Mouse (Mus musculus) midbrain, embryonic 10.5 days (tissue): Measurements from ENCODE around the gene Ccdc78. TPM values are rescaled to one million over a fixed set of nuclear protein-coding genes. Genes with fewer than 3 reads are reported as not detected.
"Not testable (repeated sequence)": the region's sequence is repeated elsewhere in the genome, so short reads cannot be mapped to it uniquely, and the experiment has no call there.

Source experiments
- DNase-seq: peaks from one replicate; pipeline ENCODE4 v3.0.0-alpha.2; 2017; ENCODE audit warnings: low spot score
- H3K27ac ChIP-seq: fragments of 300-500 bp; sonication (generic); replicated peaks from 2 replicates; pipeline ENCODE4 v1.5.1; 2016; ENCODE audit warnings: mild to moderate bottlenecking
- H3K27me3 ChIP-seq: fragments of 300-500 bp; sonication (generic); 2 replicates; pipeline ENCODE4 v1.6.1; 2016; ENCODE audit warnings: low read depth, mild to moderate bottlenecking; ENCODE audit not compliant: poor library complexity, severe bottlenecking
- H3K36me3 ChIP-seq: fragments of 300-500 bp; sonication (generic); 2 replicates; pipeline ENCODE4 v1.6.1; 2016; ENCODE audit warnings: mild to moderate bottlenecking, moderate library complexity
- H3K4me1 ChIP-seq: fragments of 300-500 bp; sonication (generic); 2 replicates; pipeline ENCODE4 v1.6.1; 2016
- H3K4me3 ChIP-seq: fragments of 300-500 bp; sonication (generic); 2 replicates; pipeline ENCODE4 v1.5.1; 2016; ENCODE audit warnings: mild to moderate bottlenecking, moderate library complexity
- H3K9me3 ChIP-seq: fragments of 300-500 bp; sonication (generic); replicated peaks from 2 replicates; pipeline ENCODE4 v1.6.1; 2016; ENCODE audit warnings: mild to moderate bottlenecking
- WGBS: fragments of 180-500 bp; shearing (Covaris S2); methylation state at CpG from one replicate; pipeline ENCODE4 v1.1.7; 2016; 5-methylcytosine and 5-hydroxymethylcytosine counted together
- polyA plus RNA-seq: library from polyadenylated mRNA; unstranded; fragments of >200 nt; fragmentation: Nextera tagmentation; extraction: Ambion mirVana; gene quantifications from 2 replicates; pipeline ENCODE4 v1.2.1, GENCODE M21; 2016

Ccdc78 gene
- polyA plus RNA-seq, 1 experiment from 2014 or later, result 1.2 TPM

DNA sequence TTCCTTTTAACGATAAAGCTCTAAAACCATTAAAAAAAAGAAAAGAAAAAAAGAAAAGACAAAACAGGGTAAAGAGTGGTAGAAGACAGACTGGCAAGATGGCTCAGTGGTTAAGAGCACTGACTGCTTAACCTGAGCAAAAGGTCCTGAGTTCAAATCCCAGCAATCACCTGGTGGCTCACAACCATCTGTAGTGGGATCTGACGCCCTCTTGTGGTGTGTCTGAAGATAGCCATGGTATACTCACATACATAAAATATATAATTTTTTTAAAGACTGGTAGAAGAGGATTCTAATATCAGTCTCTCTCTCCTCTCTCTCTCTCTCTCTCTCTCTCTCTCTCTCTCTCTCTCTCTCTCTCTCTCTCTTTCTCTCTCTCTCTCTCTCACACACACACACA lies 21.1 kb downstream of the Ccdc78 start:
- Histone ChIP-seq H3K4me1 (peaks cover 53% of the 10 kb centered on the region), H3K27me3 (peaks cover 49% of the 10 kb centered on the region)
- not testable (repeated sequence) for H3K4me3 ChIP-seq, H3K9me3 ChIP-seq, H3K27ac ChIP-seq, DNase-seq, H3K36me3 ChIP-seq
- WGBS, result 40% methylated on average over 2 of the region's 2 CpGs

DNA sequence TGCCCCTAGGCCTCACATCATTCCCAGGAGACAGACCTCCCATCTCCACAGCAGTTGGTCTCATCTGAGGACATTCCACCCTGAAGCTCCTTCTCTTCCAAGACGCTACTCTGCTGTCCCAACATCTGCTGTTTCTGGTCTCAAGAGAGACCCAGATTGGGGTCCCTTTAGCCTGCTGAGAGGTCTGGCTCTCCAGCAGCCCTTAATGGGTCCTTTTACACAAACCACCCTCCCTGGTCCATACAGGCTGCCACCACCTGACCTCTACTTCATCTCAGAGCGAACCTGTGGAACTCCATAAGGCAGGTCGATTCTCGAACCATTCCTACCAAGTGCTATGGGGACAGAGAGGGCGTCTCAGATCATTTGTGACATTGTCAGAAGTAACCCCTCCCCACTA lies 21.6 kb downstream of the Ccdc78 start:
- Histone ChIP-seq H3K27ac (peak overlapping the region; percentile 95), H3K4me1 (peaks cover 52% of the 10 kb centered on the region), H3K27me3 (peaks cover 55% of the 10 kb centered on the region), H3K36me3 (no peaks in the 10 kb centered on the region), H3K4me3 (peak overlapping the region; percentile 84), H3K9me3 (no peaks in the 10 kb centered on the region)
- WGBS, result 51% methylated on average over 5 of the region's 5 CpGs
- DNase-seq, result no peak

- under 1% methylated on average over 98 of the region's 100 CpGs for WGBS
- Histone ChIP-seq H3K4me3 (peak within 1 kb of the TSS; percentile 84), H3K9me3 (no peaks in the 10 kb centered on the region), H3K27me3 (peaks cover 62% of the 10 kb centered on the region), H3K4me1 (peaks cover 49% of the 10 kb centered on the region), H3K27ac (peak within 1 kb of the TSS; percentile 95), H3K36me3 (no peaks in the 10 kb centered on the region)
- peak; percentile 86 for DNase-seq
These were observed 22.6 kb downstream of the Ccdc78 start, which contains the start of gene Fbxl16 for GRCm38 (mm10) chr17:25808789-25809605. Gene Fbxl16 (plus strand): TSS chr17:25809085.

DNA sequence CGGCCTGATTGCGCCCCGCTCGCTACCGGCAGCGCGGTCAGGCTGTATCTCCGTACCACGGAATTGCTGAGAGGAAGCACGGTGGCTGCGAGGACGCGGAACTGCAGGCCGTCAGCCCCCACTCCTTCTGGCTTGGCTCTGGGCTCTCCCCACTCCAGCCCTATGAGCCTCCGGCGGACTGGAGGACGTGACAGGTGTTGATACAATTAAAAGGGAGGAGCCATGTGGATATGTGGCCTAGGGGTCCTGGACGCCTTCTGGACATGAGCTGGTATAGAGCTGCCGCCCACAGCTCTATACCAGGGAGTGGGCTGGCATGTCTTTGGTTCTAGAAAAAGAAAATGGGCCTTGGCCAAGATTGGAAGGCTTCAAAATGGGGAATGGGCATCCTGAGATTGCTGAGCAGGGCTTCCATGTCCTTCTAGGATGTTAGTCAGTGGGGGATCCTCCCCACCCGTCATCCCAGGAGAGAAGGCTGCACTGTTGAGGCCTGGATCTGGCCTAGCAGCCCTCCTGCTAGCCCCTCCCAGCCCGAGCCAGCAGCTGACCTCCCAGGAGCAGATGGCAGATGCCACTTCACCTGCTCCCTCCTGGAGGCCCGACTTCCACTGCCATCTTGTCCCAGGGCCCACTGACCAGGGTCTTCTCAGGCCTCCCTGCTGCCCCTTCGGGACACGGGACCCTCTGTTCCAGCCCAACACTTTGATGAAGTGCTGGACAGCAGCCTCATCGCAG lies 23.4 kb downstream of the Ccdc78 start:
- H3K4me3 ChIP-seq, result peak overlapping the region; percentile 84
- DNase-seq, result no peak
- no peaks in the 10 kb centered on the region for H3K9me3 ChIP-seq
- no peaks in the 10 kb centered on the region for H3K36me3 ChIP-seq
- peaks cover 45% of the 10 kb centered on the region for H3K4me1 ChIP-seq
- 8% methylated on average over 25 of the region's 25 CpGs for WGBS
- H3K27ac ChIP-seq, result peak overlapping the region; percentile 95
- peaks cover 63% of the 10 kb centered on the region for H3K27me3 ChIP-seq

- Histone ChIP-seq H3K27me3 (peaks cover 67% of the 10 kb centered on the region), H3K36me3 (no peaks in the 10 kb centered on the region), H3K9me3 (no peaks in the 10 kb centered on the region), H3K4me3 (peak overlapping the region; percentile 84), H3K27ac (no peak overlapping the region), H3K4me1 (peaks cover 45% of the 10 kb centered on the region)
- WGBS, result 67% methylated on average over 4 of the region's 4 CpGs
- DNase-seq, result no peak
These were observed 24.5 kb downstream of the Ccdc78 start for GRCm38 (mm10) chr17:25810890-25811289.

DNA sequence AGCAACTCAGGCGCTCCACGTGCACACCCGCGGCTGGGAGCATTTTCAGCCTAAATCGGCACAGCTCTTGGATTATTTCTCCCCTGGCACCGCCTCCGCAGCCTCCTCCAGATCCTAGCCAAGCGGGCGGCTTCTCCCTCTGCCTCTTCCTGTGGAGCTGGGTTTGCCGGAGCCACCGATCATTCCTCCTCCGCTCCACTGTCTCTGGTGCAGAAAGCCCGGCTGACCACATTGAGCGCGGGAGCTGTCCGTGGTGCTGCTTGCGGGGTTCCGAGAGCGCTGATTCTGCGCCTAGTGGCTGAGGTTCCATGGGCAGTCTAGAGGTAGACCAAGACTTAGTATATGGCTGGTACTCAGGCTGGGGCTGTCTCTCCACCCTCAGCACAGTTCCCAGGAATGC lies 27.1 kb downstream of the Ccdc78 start:
- 3% methylated on average over 20 of the region's 20 CpGs for WGBS

GRCm38 (mm10) chr17:25817662-25818061 lies 31.3 kb downstream of the Ccdc78 start:
- H3K4me3 ChIP-seq, result no peak overlapping the region
- peaks cover 26% of the 10 kb centered on the region for H3K4me1 ChIP-seq
- peaks cover 33% of the 10 kb centered on the region for H3K36me3 ChIP-seq
- no peak for DNase-seq
- 83% methylated on average over 11 of the region's 11 CpGs for WGBS
- H3K27ac ChIP-seq, result no peak overlapping the region
- H3K27me3 ChIP-seq, result peaks cover 69% of the 10 kb centered on the region
- H3K9me3 ChIP-seq, result no peaks in the 10 kb centered on the region

More for the DNA sequence above, 27.1 kb downstream of the Ccdc78 start:
- Histone ChIP-seq H3K9me3 (no peaks in the 10 kb centered on the region), H3K27me3 (peaks cover 78% of the 10 kb centered on the region), H3K4me1 (peaks cover 38% of the 10 kb centered on the region), H3K36me3 (peaks cover 22% of the 10 kb centered on the region), H3K27ac (no peak overlapping the region), H3K4me3 (peak overlapping the region; percentile 24; the same call in 1 of the 2 replicates)
- peak; percentile 84 for DNase-seq

DNA sequence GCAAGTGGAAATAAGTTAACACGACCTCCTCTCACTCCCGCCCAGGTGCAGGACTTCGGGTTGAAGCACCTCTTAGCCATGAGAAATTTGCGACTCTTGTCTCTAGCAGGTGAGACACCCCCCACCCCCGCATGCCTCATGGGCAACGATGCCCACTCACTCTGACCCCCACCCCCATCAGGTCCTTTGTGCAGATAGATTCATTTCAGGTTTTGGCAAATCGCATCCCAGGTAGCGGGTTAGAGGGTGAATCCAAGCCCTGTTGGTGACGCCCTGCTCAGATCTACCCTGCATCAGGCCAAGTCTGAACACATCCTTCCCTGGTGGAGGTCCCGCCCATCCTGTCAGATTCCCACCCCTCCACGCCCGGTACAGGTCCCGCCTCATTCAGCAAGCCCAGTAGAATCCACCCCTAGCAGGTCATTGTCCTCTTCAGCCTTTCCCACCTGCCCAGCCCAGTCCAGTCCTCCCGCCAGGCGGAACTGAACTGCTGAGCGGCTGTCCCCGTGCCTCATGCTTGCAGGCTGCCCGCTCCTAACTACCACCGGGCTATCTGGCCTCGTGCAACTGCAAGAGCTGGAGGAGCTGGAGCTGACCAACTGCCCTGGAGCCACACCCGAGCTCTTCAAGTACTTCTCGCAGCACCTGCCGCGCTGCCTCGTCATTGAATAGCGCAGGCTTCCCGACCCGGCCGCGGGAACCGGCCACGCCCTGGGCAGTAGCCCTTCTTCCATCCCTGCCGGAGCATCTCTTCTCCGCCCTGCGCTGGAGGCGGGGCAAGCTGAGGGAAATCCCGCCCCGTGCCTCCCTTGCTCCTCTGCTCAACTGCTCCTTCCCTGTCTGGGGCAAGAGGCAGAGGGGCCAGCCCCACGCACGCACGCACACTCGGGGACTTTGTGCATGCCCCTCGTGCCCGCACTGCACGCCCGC lies 32.7 kb downstream of the Ccdc78 start:
- Histone ChIP-seq H3K9me3 (no peaks in the 10 kb centered on the region), H3K4me1 (peaks cover 26% of the 10 kb centered on the region), H3K36me3 (peaks cover 33% of the 10 kb centered on the region), H3K4me3 (peak overlapping the region; percentile 45), H3K27me3 (peaks cover 58% of the 10 kb centered on the region), H3K27ac (peak overlapping the region; percentile 68)
- WGBS, result 6% methylated on average over 46 of the region's 46 CpGs
- DNase-seq, result no peak

- peaks cover 44% of the 10 kb centered on the region for H3K36me3 ChIP-seq
- peak within 1 kb of the TSS; percentile 89 for H3K4me3 ChIP-seq
- H3K27me3 ChIP-seq, result peaks cover 29% of the 10 kb centered on the region
- peak; percentile 73 for DNase-seq
- peaks cover 65% of the 10 kb centered on the region for H3K4me1 ChIP-seq
- H3K27ac ChIP-seq, result peak within 1 kb of the TSS; percentile 82
- H3K9me3 ChIP-seq, result no peaks in the 10 kb centered on the region
- under 1% methylated on average over 18 of the region's 18 CpGs for WGBS
These were observed 37.1 kb downstream of the Ccdc78 start, which contains the start of gene Wdr24 for GRCm38 (mm10) chr17:25823452-25823851. Gene Wdr24 (plus strand): TSS chr17:25823627.

- H3K27me3 ChIP-seq, result peaks cover 18% of the 10 kb centered on the region
- peak overlapping the region; percentile 89 for H3K4me3 ChIP-seq
- H3K27ac ChIP-seq, result no peak overlapping the region
- H3K4me1 ChIP-seq, result peaks cover 66% of the 10 kb centered on the region
- no peak for DNase-seq
- no peaks in the 10 kb centered on the region for H3K9me3 ChIP-seq
- peaks cover 39% of the 10 kb centered on the region for H3K36me3 ChIP-seq
- WGBS, result 77% methylated on average over 17 of the region's 17 CpGs
These were observed 38.2 kb downstream of the Ccdc78 start for GRCm38 (mm10) chr17:25824362-25825142.

DNA sequence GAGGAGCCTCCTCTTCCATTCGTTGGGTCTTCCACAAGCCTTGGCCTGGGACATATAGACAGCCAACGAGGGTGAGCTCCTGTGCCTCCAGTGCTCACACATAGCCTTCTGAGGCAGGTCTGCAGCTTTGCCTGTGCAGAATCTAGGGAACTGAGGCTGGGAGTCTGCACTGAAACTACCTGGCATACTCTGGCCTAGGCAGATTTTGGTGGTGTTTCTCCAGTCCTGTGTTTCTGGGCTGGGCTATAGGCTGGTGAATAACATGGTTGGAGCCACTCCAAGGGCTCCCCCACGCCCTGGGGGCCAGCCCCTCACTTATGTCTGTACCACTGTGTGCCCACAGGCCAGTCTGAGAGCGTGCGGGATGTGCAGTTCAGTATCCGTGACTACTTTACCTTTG lies 38.9 kb downstream of the Ccdc78 start:
- Histone ChIP-seq H3K36me3 (peaks cover 43% of the 10 kb centered on the region), H3K4me1 (peaks cover 67% of the 10 kb centered on the region), H3K27ac (no peak overlapping the region), H3K4me3 (peak overlapping the region; percentile 89), H3K9me3 (no peaks in the 10 kb centered on the region), H3K27me3 (peaks cover 10% of the 10 kb centered on the region)
- DNase-seq, result no peak
- 88% methylated on average over 6 of the region's 6 CpGs for WGBS
